Mouse (Mus musculus): ENCODE data around the gene Vsir. TPM values are rescaled to one million over a fixed set of nuclear protein-coding genes. Genes with fewer than 3 reads are reported as not detected.

Vsir gene
- total RNA-seq, 2 experiments from 2014 or later, result 23.9 to 26.0 TPM

Other genes starting within 250 kb of the Vsir start
- 100 to 1,000 TPM; 480 to 496 TPM for gene Spock2, start 240.6 kb upstream of the Vsir start, total RNA-seq (2021)
- 1 to 10 TPM; 1.2 TPM for gene Chst3, start 127.6 kb upstream of the Vsir start, total RNA-seq (2021)
- 1,000 to 10,000 TPM; 1,436 to 1,491 TPM for gene Psap, start 69.2 kb upstream of the Vsir start, total RNA-seq (2021)
- not detected for gene Gm17455, start 52.9 kb downstream of the Vsir start, total RNA-seq (2021)